Mouse (Mus musculus) spleen, embryonic (tissue): ENCODE measurements at regions not wholly inside any gene's neighbourhood (a gene's known extent, or its start where the extent isn't known, plus 50 kb on each side); places are given as distances from the start of the nearest gene placed in this dataset.

Source experiments
- CTCF ChIA-PET: fragments of 350-600 bp; sonication (Branson Sonifier 250); formaldehyde crosslinking; loops from one replicate; lab custom pipeline; 2022; lab: Charles Lee

- CTCF ChIA-PET = no interaction called here
Measured at GRCm38 (mm10) chr12:95054887-95055286, 637.1 kb upstream of the Flrt2 start.

DNA sequence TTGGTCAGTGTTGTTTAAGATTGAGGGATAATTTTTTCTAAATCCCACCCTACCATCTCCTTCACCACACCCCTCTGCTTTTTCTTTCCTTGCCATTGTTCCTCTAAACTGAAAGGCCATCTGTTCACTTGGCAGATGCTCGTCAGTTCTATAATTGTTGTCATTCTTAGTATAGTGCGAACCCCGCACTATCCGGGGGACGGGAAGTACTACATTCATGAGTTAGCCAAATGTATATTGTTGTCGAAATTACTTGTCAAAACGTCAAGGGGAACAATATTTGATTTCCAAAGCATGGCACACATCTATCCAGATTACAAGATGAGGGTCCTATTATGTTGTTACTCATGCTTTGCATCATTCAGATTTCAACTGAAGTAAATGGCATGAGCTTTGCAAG, 635.1 kb upstream of the Flrt2 start:
- CTCF ChIA-PET = no interaction called here

- CTCF ChIA-PET = no interaction called here
Measured at GRCm38 (mm10) chr12:95059396-95059795, 632.6 kb upstream of the Flrt2 start.

DNA sequence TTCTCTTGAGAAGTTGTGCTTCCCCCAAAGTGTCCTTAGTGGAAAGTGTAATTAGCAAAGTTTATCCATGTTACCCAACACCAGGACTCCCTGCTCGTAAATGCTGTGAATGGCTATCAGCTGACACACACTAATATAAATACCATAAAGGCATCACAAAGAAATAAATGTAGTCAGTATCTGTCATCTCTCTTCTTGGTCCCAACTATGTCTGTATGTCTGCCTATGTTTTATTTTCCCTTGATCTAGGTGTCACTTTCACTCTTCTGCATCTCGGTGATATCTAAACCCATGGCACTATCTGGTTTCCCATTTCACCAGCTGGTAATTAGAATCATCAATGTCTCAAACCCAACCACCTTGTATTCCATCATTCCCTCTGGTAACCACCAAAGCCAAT, 619.7 kb upstream of the Flrt2 start:
- CTCF ChIA-PET = no interaction called here

- CTCF ChIA-PET = interaction anchor here (0.6 kb wide), 1 partner anchor 268 kb away, joined by 3 read pairs; no protein-coding TSS in a partner anchor
Measured at GRCm38 (mm10) chr12:95119223-95119952, 572.6 kb upstream of the Flrt2 start.

GRCm38 (mm10) chr12:95132804-95133203, 559.2 kb upstream of the Flrt2 start:
- CTCF ChIA-PET = no interaction called here

- CTCF ChIA-PET = no interaction called here
Measured at GRCm38 (mm10) chr12:95133482-95133881, 558.5 kb upstream of the Flrt2 start.

DNA sequence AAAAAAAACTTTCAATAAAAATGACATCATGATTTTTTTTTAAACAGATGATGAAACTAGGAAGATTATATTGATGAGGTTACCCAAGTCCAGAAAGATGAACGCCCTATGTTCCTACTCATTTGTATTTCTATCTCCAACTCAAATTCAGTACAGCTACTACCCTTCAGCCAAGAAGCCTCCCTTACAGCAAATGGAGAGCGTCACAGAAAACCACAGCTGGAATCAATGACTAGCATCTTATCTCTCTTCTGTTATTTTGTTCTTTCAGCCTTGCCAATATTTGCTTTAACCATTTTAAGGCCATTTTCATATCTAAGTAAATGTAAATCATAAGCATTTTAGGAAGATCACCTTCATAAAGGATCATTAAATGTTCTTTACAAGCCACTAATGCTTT, 553.9 kb upstream of the Flrt2 start:
- CTCF ChIA-PET = no interaction called here

DNA sequence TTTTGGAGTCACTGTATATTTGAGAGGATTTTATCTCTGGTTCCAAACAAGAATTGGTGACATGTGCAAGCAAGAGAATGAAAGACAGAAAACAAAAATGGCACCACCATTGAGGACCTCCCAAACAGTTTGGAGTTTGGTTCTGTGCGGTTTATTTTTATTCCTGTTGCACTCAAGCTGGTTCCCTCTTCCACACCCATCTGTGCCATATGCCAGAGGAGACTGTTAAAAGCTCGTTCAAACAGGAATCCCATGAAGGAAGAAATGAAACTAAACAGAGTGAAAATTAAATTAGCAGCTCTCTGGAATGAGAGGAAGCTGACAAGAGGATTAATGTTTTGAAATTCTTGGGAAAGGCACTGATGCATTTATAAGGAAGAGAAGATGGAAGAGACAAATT, 521.0 kb upstream of the Flrt2 start:
- CTCF ChIA-PET = no interaction called here

GRCm38 (mm10) chr12:95173810-95174402, 518.1 kb upstream of the Flrt2 start:
- CTCF ChIA-PET = no interaction called here

DNA sequence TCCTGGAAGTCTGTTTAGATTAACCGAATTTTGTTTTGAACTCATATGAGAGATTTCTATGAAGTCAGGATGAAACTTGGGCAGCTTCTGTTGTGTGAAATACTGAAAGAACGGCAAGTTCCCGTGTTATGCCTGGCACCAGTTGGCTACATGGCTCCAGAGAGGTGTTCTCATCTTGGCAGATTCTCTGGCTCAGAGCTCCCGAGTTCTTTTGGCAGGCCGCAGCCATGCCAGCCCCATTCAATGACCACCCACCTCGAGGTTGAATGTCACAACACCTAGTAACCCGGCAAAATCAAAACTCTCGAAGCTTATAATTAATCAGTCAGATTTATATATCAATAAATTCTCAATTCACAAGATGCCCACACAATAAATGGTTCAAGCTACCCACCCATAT, 489.5 kb upstream of the Flrt2 start:
- CTCF ChIA-PET = no interaction called here

DNA sequence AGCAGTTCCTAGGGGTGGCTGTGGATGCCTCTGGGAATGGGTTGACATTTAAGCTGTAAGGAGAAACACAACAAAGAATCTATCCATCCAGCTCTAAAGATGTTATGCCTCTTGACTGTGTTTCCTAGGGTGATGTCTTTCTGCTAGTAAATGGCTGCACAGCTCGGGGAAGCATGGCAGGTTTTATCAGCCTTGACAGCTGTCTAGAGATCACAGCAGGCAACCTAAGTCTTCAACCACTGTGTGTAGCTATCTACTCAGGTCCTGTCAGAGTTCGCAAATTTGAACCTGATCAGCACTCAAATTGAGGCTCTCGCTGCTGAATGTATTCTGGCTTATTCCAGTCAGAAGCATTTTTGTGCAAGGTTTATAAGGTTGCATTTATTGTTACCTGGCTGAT, 486.9 kb upstream of the Flrt2 start:
- CTCF ChIA-PET = no interaction called here

GRCm38 (mm10) chr12:95239158-95239779, 452.8 kb upstream of the Flrt2 start:
- CTCF ChIA-PET = no interaction called here

DNA sequence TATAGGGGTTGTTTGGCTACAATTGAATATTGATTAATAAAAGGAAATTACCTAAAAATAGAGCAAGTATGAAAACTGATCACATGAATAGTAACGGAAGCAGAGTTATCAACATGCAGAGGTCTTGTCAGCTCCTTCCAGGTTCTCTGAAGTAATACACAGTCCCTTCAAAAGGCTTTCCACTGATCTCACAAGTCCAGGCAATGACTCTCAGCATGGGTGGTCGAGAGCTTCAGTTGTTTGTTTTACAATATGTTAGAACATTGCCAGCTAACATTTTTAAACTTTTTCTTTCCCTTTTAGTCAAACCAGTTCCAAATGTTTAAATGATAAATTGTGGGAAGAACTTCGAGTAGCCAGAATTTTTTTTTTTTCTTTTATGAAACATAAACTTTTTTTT, 424.8 kb upstream of the Flrt2 start:
- CTCF ChIA-PET = no interaction called here

GRCm38 (mm10) chr12:95305386-95305785, 386.6 kb upstream of the Flrt2 start:
- CTCF ChIA-PET = no interaction called here

GRCm38 (mm10) chr12:95315151-95315750, 376.8 kb upstream of the Flrt2 start:
- CTCF ChIA-PET = no interaction called here

- CTCF ChIA-PET = no interaction called here
Measured at GRCm38 (mm10) chr12:95316820-95317219, 375.2 kb upstream of the Flrt2 start.

DNA sequence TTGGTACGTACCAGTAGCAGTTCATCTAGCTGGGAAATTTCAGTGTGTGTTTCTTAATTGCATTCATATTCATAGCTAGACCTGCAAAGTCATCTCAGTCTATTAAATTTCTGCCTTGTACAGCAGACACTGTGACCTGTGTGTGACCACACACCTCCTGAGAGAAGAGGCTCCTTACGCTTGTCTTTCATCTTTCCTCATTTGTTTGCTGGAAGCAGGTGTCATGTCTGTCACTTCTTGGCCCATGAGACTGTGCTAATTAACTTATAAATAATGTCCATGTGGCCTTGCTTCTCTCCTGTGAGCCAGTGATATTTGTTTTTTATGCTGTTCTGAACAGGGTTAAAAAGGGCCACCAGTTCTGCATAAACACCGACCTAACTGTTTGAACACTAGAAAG, 370.3 kb upstream of the Flrt2 start:
- CTCF ChIA-PET = no interaction called here

- CTCF ChIA-PET = no interaction called here
Measured at GRCm38 (mm10) chr12:95329666-95330065, 362.4 kb upstream of the Flrt2 start.

GRCm38 (mm10) chr12:95347786-95348185, 344.2 kb upstream of the Flrt2 start:
- CTCF ChIA-PET = no interaction called here

- CTCF ChIA-PET = no interaction called here
Measured at GRCm38 (mm10) chr12:95355151-95355550, 336.9 kb upstream of the Flrt2 start.

GRCm38 (mm10) chr12:95384248-95384964, 307.6 kb upstream of the Flrt2 start:
- CTCF ChIA-PET = no interaction called here
